Mouse (Mus musculus) kidney, postnatal 0 days (tissue): ENCODE data around the gene Tnni2. TPM values are rescaled to one million over a fixed set of nuclear protein-coding genes. Genes with fewer than 3 reads are reported as not detected.
A peak's percentile ranks its signal among the peaks of the same experiment; 100 is the strongest.

Source experiments
- ATAC-seq: fragments of 200-750 bp; cut with Nextera tagmentation; replicated peaks from 2 replicates; pipeline ENCODE4 v1.8.0; 2017; ENCODE audit warnings: low read depth, moderate number of reproducible peaks, moderate TSS enrichment, moderate library complexity; ENCODE audit not compliant: low FRiP score
- DNase-seq: peaks from one replicate; pipeline ENCODE4 v3.0.0-alpha.2; 2016; ENCODE audit warnings: low spot score
- H3K27ac ChIP-seq: fragments of 300-500 bp; sonication (generic); 2 replicates; pipeline ENCODE4 v1.5.1; 2014; ENCODE audit warnings: mild to moderate bottlenecking
- H3K27me3 ChIP-seq: fragments of 300-500 bp; sonication (generic); 2 replicates; pipeline ENCODE4 v1.6.1; 2014; ENCODE audit warnings: low read length, mixed read lengths; ENCODE audit not compliant: insufficient read depth
- H3K36me3 ChIP-seq: fragments of 300-500 bp; sonication (generic); 2 replicates; pipeline ENCODE4 v1.6.1; 2014; ENCODE audit warnings: low read length, mixed read lengths; ENCODE audit not compliant: insufficient read depth
- H3K4me1 ChIP-seq: fragments of 300-500 bp; sonication (generic); replicated peaks from 2 replicates; pipeline ENCODE4 v1.6.1; 2014; ENCODE audit warnings: antibody characterized with exemption, low read length, mixed read lengths; ENCODE audit not compliant: insufficient read depth
- H3K4me2 ChIP-seq: fragments of 300-500 bp; sonication (generic); 2 replicates; pipeline ENCODE4 v1.6.1; 2014; ENCODE audit warnings: mild to moderate bottlenecking, low read length, moderate library complexity, mixed read lengths
- H3K4me3 ChIP-seq: fragments of 300-500 bp; sonication (generic); replicated peaks from 2 replicates; pipeline ENCODE4 v1.5.1; 2014; ENCODE audit warnings: low read depth, low read length
- H3K9ac ChIP-seq: fragments of 300-500 bp; sonication (generic); 2 replicates; pipeline ENCODE4 v1.6.1; 2014; ENCODE audit warnings: low read depth, low read length
- H3K9me3 ChIP-seq: fragments of 300-500 bp; sonication (generic); replicated peaks from 2 replicates; pipeline ENCODE4 v1.6.1; 2016; ENCODE audit warnings: low read length, inconsistent platforms, mixed read lengths
- CTCF ChIP-seq: IDR thresholded peaks from 2 replicates; pipeline ENCODE4 v1.5.1; 2016; ENCODE audit warnings: antibody characterized with exemption, low read depth, mild to moderate bottlenecking, moderate library complexity
- WGBS: fragments of 180-500 bp; shearing (Covaris S2); extraction: QIAGEN DNeasy Blood & Tissue Kit; methylation state at CpG from one replicate; pipeline ENCODE4 v1.1.7; 2014; 5-methylcytosine and 5-hydroxymethylcytosine counted together
- polyA plus RNA-seq: library from polyadenylated mRNA; unstranded; fragments of >200 nt; fragmentation: Nextera tagmentation; extraction: Ambion mirVana; gene quantifications from 2 replicates; pipeline ENCODE4 v1.2.1, GENCODE M21; 2015

The Tnni2 gene
- polyA plus RNA-seq, 1 experiment from 2014 or later: 3.0 TPM

GRCm38 (mm10) chr7:142454706-142455105 is 13.1 kb downstream of the Tnni2 start:
- Histone ChIP-seq H3K4me3 (no peak overlapping the region), H3K27ac (peak overlapping the region; percentile 87), H3K4me2 (no peak overlapping the region), H3K9ac (no peak overlapping the region), H3K27me3 (no peaks in the 10 kb centered on the region), H3K9me3 (no peaks in the 10 kb centered on the region), H3K36me3 (no peaks in the 10 kb centered on the region), H3K4me1 (peaks cover 15% of the 10 kb centered on the region; the same call in 1 of the 2 replicates)
- WGBS: 29% methylated on average over 1 of the region's 1 CpGs
- TF ChIP-seq CTCF: no peak
- ATAC-seq (no peak), DNase-seq (peak; percentile 82)

DNA sequence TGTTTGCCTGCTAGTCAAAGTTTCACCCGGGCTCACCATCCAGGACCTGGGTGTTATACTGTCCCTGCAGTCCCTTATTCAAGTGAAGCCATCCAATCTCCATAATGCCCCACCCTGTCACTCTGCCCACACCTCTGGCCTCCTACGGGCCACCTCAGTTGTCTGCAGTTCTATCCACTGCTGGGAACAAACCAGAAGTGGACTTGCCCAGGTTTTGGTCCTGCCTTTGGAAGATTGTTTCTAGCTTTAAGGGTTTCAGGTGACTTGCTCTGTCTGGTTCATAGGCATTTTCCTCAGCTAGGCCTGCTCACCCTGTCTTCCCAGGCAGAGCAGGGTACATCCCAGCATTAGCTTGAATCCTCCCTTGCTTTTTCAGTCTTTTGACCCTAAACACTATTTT is 13.6 kb downstream of the Tnni2 start:
- Histone ChIP-seq H3K27ac (peak overlapping the region; percentile 87), H3K4me3 (no peak overlapping the region), H3K4me1 (peaks cover 15% of the 10 kb centered on the region; the same call in 1 of the 2 replicates), H3K9ac (no peak overlapping the region), H3K9me3 (no peaks in the 10 kb centered on the region), H3K4me2 (no peak overlapping the region), H3K27me3 (no peaks in the 10 kb centered on the region), H3K36me3 (no peaks in the 10 kb centered on the region)
- ATAC-seq (no peak), DNase-seq (no peak)
- WGBS: 24% methylated on average over 2 of the region's 2 CpGs
- TF ChIP-seq CTCF: no peak

GRCm38 (mm10) chr7:142456806-142457205 is 15.2 kb downstream of the Tnni2 start:
- ATAC-seq: 0 out of 2 replicates have a peak, but pooled peaks have one; percentile 7
- Histone ChIP-seq H3K9me3 (no peaks in the 10 kb centered on the region), H3K4me2 (no peak overlapping the region), H3K4me3 (no peak overlapping the region), H3K9ac (no peak overlapping the region), H3K36me3 (no peaks in the 10 kb centered on the region), H3K27me3 (no peaks in the 10 kb centered on the region), H3K27ac (peak overlapping the region; percentile 87), H3K4me1 (peaks cover 15% of the 10 kb centered on the region; the same call in 1 of the 2 replicates)
- 76% methylated on average over 3 of the region's 3 CpGs for WGBS
- DNase-seq: no peak
- TF ChIP-seq CTCF: no peak

- Histone ChIP-seq H3K4me1 (peaks cover 15% of the 10 kb centered on the region; the same call in 1 of the 2 replicates), H3K4me3 (no peak overlapping the region), H3K27me3 (no peaks in the 10 kb centered on the region), H3K4me2 (no peak overlapping the region), H3K27ac (peak overlapping the region; percentile 87), H3K36me3 (no peaks in the 10 kb centered on the region), H3K9me3 (no peaks in the 10 kb centered on the region), H3K9ac (no peak overlapping the region)
- DNase-seq (peak; percentile 87), ATAC-seq (peak; percentile 40; the same call in 1 of the 2 replicates)
- TF ChIP-seq CTCF: peak; percentile 37; the same call in 1 of the 2 replicates
- 21% methylated on average over 3 of the region's 3 CpGs for WGBS
Measured at GRCm38 (mm10) chr7:142457227-142457811, 15.7 kb downstream of the Tnni2 start.

DNA sequence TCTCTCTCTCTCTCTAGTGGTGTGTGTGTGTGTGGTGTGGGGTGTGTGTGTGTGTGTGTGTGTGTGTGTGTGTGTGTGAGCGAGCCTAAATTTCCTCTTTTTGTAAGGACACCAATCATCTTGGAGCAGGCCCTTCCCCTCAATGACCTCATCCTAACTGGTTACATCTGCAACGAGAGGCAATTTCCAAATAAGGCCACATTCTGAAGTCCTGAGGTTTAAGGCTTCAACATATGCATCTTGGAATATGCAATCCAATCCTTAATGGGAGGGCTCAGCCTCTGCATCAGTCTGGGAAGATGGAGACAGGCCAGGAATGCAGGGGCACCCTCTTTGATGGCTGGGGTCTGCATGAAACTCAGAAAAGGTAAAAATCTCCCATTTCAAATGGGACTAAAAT is 16.4 kb downstream of the Tnni2 start:
- 54% methylated on average over 2 of the region's 2 CpGs for WGBS
- no peaks in the 10 kb centered on the region for H3K36me3 ChIP-seq
- no peak overlapping the region for H3K4me3 ChIP-seq
- no peak overlapping the region for H3K9ac ChIP-seq
- peak; percentile 29; the same call in 1 of the 2 replicates for ATAC-seq
- TF ChIP-seq CTCF: no peak
- H3K4me1 ChIP-seq: peaks cover 15% of the 10 kb centered on the region; the same call in 1 of the 2 replicates
- peak; percentile 92 for DNase-seq
- peak overlapping the region; percentile 87 for H3K27ac ChIP-seq
- no peak overlapping the region for H3K4me2 ChIP-seq
- H3K9me3 ChIP-seq: no peaks in the 10 kb centered on the region
- H3K27me3 ChIP-seq: no peaks in the 10 kb centered on the region

DNA sequence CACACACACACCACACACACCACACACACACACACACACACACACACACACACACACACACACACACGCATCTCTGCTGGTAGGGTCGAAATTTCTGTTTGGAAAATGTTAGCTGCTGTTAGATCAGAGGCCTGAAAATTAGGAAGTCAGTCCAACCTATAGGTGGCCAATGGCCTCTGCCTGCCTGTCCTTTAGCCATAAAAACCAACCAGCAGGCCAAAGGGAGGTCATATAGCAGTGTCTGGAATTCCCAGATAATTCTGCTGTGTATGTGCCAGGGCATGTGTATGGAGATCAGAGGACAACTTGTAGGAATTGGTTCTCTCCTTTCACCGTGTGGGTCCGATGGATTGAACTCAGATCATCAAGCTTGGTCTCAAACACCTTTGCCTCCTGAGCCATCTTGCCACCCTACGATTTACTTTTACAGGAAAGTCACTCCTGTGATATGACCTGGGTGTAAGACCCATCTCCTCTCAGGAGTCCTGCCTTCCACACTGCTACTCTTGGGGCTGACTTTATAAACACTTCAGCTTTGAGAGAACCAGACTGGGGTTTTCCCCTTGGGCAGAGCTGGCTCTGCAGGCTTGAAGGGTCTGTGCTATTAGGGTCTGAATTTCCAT is 17.2 kb downstream of the Tnni2 start:
- Histone ChIP-seq H3K36me3 (no peaks in the 10 kb centered on the region), H3K9ac (no peak overlapping the region), H3K4me3 (no peak overlapping the region), H3K27me3 (no peaks in the 10 kb centered on the region), H3K4me2 (no peak overlapping the region), H3K9me3 (no peaks in the 10 kb centered on the region), H3K4me1 (peaks cover 15% of the 10 kb centered on the region; the same call in 1 of the 2 replicates), H3K27ac (peak overlapping the region; percentile 87)
- no peak for TF ChIP-seq CTCF
- no peak for DNase-seq
- 75% methylated on average over 5 of the region's 5 CpGs for WGBS
- no peak for ATAC-seq
